Mouse (Mus musculus) neural tube, embryonic 15.5 days (tissue): ENCODE measurements at regions not wholly inside any gene's neighbourhood (a gene's known extent, or its start where the extent isn't known, plus 50 kb on each side); places are given as distances from the start of the nearest gene placed in this dataset.

Experiments used
- ATAC-seq: fragments of 200-750 bp; cut with Nextera tagmentation; 2 replicates; pipeline ENCODE4 v1.8.0; 2017; ENCODE audit warnings: mild to moderate bottlenecking, moderate TSS enrichment, moderate library complexity; ENCODE audit not compliant: low FRiP score
- H3K27ac ChIP-seq: fragments of 300-500 bp; sonication (generic); replicated peaks from 2 replicates; pipeline ENCODE4 v1.5.1; 2015; ENCODE audit warnings: mild to moderate bottlenecking, inconsistent platforms
- H3K27me3 ChIP-seq: fragments of 300-500 bp; sonication (generic); replicated peaks from 2 replicates; pipeline ENCODE4 v1.6.1; 2015; ENCODE audit warnings: inconsistent platforms
- H3K36me3 ChIP-seq: fragments of 300-500 bp; sonication (generic); 2 replicates; pipeline ENCODE4 v1.6.1; 2015; ENCODE audit warnings: inconsistent platforms
- H3K4me1 ChIP-seq: fragments of 300-500 bp; sonication (generic); 2 replicates; pipeline ENCODE4 v1.6.1; 2015; ENCODE audit warnings: inconsistent platforms
- H3K4me2 ChIP-seq: fragments of 300-500 bp; sonication (generic); 2 replicates; pipeline ENCODE4 v1.6.1; 2015; ENCODE audit warnings: inconsistent platforms, mild to moderate bottlenecking, moderate library complexity
- H3K4me3 ChIP-seq: fragments of 300-500 bp; sonication (generic); replicated peaks from 2 replicates; pipeline ENCODE4 v1.5.1; 2015; ENCODE audit warnings: mild to moderate bottlenecking, inconsistent platforms
- H3K9ac ChIP-seq: fragments of 300-500 bp; sonication (generic); replicated peaks from 2 replicates; pipeline ENCODE4 v1.6.1; 2015; ENCODE audit warnings: mild to moderate bottlenecking, inconsistent platforms
- H3K9me3 ChIP-seq: fragments of 300-500 bp; sonication (generic); replicated peaks from 2 replicates; pipeline ENCODE4 v1.6.1; 2016; ENCODE audit warnings: inconsistent platforms
- WGBS: fragments of 180-500 bp; shearing (Covaris S2); methylation state at CpG from one replicate; pipeline ENCODE4 v1.1.7; 2015; ENCODE audit warnings: mixed read lengths; 5-methylcytosine and 5-hydroxymethylcytosine counted together

DNA sequence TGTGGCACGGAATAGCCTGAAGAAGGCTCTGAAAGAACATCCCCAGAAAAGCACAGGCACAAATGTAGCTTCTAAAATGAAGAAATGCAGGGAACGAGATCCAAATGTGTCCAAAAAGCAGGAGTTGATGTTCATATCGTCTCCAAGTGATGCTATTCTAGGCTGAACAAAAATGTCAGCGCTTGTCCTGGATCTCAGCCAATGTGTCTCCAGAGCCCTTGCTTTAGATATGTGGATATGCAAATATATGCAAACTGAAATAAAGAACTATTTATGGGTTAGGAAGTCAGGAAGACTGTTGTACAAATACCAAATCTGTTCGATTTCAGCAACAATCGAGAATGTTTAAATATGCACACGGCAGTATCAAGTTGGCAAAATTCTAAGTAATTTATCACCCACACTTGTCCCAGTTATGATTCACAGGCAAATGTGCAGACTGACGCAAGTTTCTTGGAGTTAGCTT, 320.4 kb downstream of the Synb start:
- 57% methylated on average over 8 of the region's 8 CpGs for WGBS
- H3K4me1 ChIP-seq = 0 out of 2 replicates have a peak, but pooled peaks cover 4% of the 10 kb centered on the region
- no peak overlapping the region for H3K4me3 ChIP-seq
- no peak overlapping the region for H3K27ac ChIP-seq
- H3K9ac ChIP-seq = no peak overlapping the region
- no peak for ATAC-seq
- no peaks in the 10 kb centered on the region for H3K27me3 ChIP-seq
- no peaks in the 10 kb centered on the region for H3K9me3 ChIP-seq
- no peaks in the 10 kb centered on the region for H3K36me3 ChIP-seq
- no peak overlapping the region for H3K4me2 ChIP-seq

- no peak overlapping the region for H3K4me3 ChIP-seq
- no peaks in the 10 kb centered on the region for H3K27me3 ChIP-seq
- no peak overlapping the region for H3K27ac ChIP-seq
- ATAC-seq = no peak
- H3K9ac ChIP-seq = no peak overlapping the region
- H3K4me1 ChIP-seq = no peaks in the 10 kb centered on the region
- 6% methylated on average over 1 of the region's 1 CpGs for WGBS
- no peak overlapping the region for H3K4me2 ChIP-seq
- H3K36me3 ChIP-seq = no peaks in the 10 kb centered on the region
- H3K9me3 ChIP-seq = no peaks in the 10 kb centered on the region
These were observed 327.3 kb downstream of the Synb start for GRCm38 (mm10) chr14:68966758-68967157.

- H3K36me3 ChIP-seq = no peaks in the 10 kb centered on the region
- no peak overlapping the region for H3K4me3 ChIP-seq
- no peaks in the 10 kb centered on the region for H3K9me3 ChIP-seq
- WGBS = 56% methylated on average over 9 of the region's 9 CpGs
- no peak for ATAC-seq
- no peaks in the 10 kb centered on the region for H3K4me1 ChIP-seq
- H3K4me2 ChIP-seq = no peak overlapping the region
- H3K27ac ChIP-seq = no peak overlapping the region
- no peaks in the 10 kb centered on the region for H3K27me3 ChIP-seq
- no peak overlapping the region for H3K9ac ChIP-seq
These were observed 339.3 kb downstream of the Synb start for GRCm38 (mm10) chr14:68954577-68955460.

- H3K27ac ChIP-seq = no peak overlapping the region
- ATAC-seq = no peak
- no peak overlapping the region for H3K4me2 ChIP-seq
- 91% methylated on average over 3 of the region's 3 CpGs for WGBS
- H3K27me3 ChIP-seq = no peaks in the 10 kb centered on the region; the same call in 1 of the 2 replicates
- 0 out of 2 replicates have a peak, but pooled peaks cover 4% of the 10 kb centered on the region for H3K4me1 ChIP-seq
- H3K4me3 ChIP-seq = no peak overlapping the region
- no peaks in the 10 kb centered on the region for H3K9me3 ChIP-seq
- no peak overlapping the region for H3K9ac ChIP-seq
- no peaks in the 10 kb centered on the region for H3K36me3 ChIP-seq
These were observed 348.2 kb downstream of the Synb start for GRCm38 (mm10) chr14:68945906-68946305.

DNA sequence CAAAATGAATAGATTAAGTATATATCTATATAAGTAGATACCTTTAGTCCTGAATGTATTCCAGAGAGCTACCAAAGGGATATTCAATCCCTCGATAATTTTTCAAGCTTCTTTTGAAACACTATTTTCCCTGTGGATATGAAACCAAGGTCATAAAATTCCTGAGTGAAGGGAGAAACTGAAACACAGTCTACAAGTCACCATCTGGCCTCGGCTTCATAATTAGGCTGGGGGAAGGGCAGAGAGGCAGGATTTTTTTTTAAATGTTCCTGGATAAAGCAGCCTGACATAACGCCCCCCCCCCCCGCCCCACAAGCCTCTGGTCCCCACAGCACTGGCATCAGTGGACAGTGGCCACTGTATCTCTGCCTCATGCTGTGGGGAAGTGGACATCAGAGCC, 348.7 kb downstream of the Synb start:
- Histone ChIP-seq H3K27ac (no peak overlapping the region), H3K27me3 (no peaks in the 10 kb centered on the region; the same call in 1 of the 2 replicates), H3K9ac (no peak overlapping the region), H3K4me2 (no peak overlapping the region), H3K36me3 (no peaks in the 10 kb centered on the region), H3K4me1 (0 out of 2 replicates have a peak, but pooled peaks cover 4% of the 10 kb centered on the region), H3K9me3 (no peaks in the 10 kb centered on the region), H3K4me3 (no peak overlapping the region)
- 36% methylated on average over 4 of the region's 4 CpGs for WGBS
- ATAC-seq = no peak

DNA sequence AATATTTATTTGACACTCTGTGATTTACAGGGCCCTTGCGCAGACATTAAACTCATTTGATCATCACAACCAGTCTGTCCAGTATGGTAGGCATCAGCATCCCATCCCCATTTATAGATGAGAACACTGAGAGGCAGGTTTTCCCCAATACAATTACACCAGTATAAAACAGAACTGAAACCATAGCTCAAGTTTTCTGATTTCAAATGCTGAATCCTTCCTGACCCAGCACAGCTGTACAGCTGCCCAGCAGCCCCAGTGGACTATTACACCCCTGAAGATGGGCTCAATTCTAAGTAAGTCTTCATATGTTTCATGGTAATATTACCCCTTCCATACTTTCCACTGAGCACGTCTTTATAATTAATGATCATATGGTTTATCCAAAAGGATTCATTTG, 352.3 kb downstream of the Synb start:
- no peak overlapping the region for H3K27ac ChIP-seq
- no peak for ATAC-seq
- H3K36me3 ChIP-seq = no peaks in the 10 kb centered on the region
- H3K4me2 ChIP-seq = no peak overlapping the region
- H3K9ac ChIP-seq = no peak overlapping the region
- H3K4me3 ChIP-seq = no peak overlapping the region
- 0 out of 2 replicates have a peak, but pooled peaks cover 4% of the 10 kb centered on the region for H3K4me1 ChIP-seq
- 73% methylated on average over 2 of the region's 2 CpGs for WGBS
- H3K27me3 ChIP-seq = no peaks in the 10 kb centered on the region
- no peaks in the 10 kb centered on the region for H3K9me3 ChIP-seq

DNA sequence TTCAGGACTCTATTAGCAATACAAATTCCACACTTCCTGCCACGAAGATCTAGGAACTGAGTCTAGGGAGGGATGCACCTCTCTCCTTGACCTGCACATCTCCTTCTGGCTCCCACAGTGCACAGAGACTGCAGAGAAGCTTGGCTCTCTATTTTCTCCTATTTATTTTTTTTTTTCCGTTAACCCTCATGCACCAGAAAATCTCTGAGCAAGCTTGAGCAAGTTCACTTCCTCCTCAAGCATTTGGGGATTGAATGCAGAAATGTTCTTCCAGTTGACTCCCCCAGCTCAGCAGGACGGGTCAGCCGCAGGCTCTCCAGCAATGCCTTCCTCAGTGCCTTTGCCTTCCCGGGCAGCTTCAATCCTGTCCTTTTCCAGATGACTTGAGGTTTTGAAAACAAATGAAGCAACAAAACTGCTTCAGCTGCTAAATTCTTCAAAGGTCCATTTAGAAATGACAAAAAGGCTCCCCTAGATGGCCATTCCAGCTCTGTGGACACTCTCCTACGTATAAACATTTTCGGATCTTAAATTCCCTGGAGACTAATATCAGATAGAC, 352.9 kb downstream of the Synb start:
- no peak overlapping the region for H3K27ac ChIP-seq
- no peak for ATAC-seq
- no peak overlapping the region for H3K4me2 ChIP-seq
- no peak overlapping the region for H3K9ac ChIP-seq
- H3K9me3 ChIP-seq = no peaks in the 10 kb centered on the region
- H3K27me3 ChIP-seq = no peaks in the 10 kb centered on the region
- 0 out of 2 replicates have a peak, but pooled peaks cover 4% of the 10 kb centered on the region for H3K4me1 ChIP-seq
- H3K36me3 ChIP-seq = no peaks in the 10 kb centered on the region
- 34% methylated on average over 7 of the region's 7 CpGs for WGBS
- no peak overlapping the region for H3K4me3 ChIP-seq

- H3K36me3 ChIP-seq = no peaks in the 10 kb centered on the region
- WGBS = 56% methylated on average over 6 of the region's 6 CpGs
- H3K4me2 ChIP-seq = peak overlapping the region; percentile 48
- H3K4me3 ChIP-seq = no peak overlapping the region
- H3K9me3 ChIP-seq = no peaks in the 10 kb centered on the region
- H3K27ac ChIP-seq = peak overlapping the region; percentile 77
- no peaks in the 10 kb centered on the region for H3K27me3 ChIP-seq
- no peak overlapping the region for H3K9ac ChIP-seq
- ATAC-seq = peak; percentile 49; the same call in 1 of the 2 replicates
- H3K4me1 ChIP-seq = peaks cover 24% of the 10 kb centered on the region
These were observed 358.8 kb downstream of the Synb start for GRCm38 (mm10) chr14:68935303-68935662.

- Histone ChIP-seq H3K36me3 (no peaks in the 10 kb centered on the region), H3K9ac (no peak overlapping the region), H3K4me3 (no peak overlapping the region), H3K4me1 (peaks cover 24% of the 10 kb centered on the region), H3K27ac (peak overlapping the region; percentile 77), H3K4me2 (peak overlapping the region; percentile 48), H3K27me3 (no peaks in the 10 kb centered on the region), H3K9me3 (no peaks in the 10 kb centered on the region)
- peak; percentile 89 for ATAC-seq
- WGBS = 8% methylated on average over 12 of the region's 12 CpGs
These were observed 359.3 kb downstream of the Synb start for GRCm38 (mm10) chr14:68934611-68935302.

GRCm38 (mm10) chr14:68927814-68928213, 366.3 kb downstream of the Synb start:
- H3K9me3 ChIP-seq = no peaks in the 10 kb centered on the region
- no peak for ATAC-seq
- H3K36me3 ChIP-seq = no peaks in the 10 kb centered on the region
- no peak overlapping the region for H3K4me2 ChIP-seq
- H3K27ac ChIP-seq = no peak overlapping the region
- H3K27me3 ChIP-seq = no peaks in the 10 kb centered on the region
- 65% methylated on average over 4 of the region's 4 CpGs for WGBS
- H3K4me1 ChIP-seq = peaks cover 5% of the 10 kb centered on the region
- H3K4me3 ChIP-seq = no peak overlapping the region
- no peak overlapping the region for H3K9ac ChIP-seq

DNA sequence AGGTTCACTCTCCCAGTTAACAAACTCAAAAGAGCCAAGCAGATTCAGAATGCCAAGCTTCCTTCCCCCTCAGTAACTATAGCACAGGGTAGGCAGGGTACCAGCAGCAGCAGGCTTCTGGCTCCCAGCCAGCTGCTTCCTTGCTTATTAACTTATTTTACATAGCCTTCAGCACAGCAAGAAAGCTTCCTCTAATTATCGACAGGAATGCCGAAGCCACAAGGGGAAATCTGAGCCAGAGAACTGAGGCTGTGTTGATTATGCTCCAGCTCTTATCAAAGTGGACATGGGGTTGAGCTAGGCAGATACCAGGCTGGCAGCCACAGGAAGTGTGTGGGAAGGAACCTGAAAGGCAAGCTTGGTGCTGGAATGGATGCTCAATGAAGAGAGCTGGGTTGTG, 371.0 kb downstream of the Synb start:
- Histone ChIP-seq H3K9ac (no peak overlapping the region), H3K27ac (0 out of 2 replicates have a peak overlapping the region, but pooled peaks have one; percentile 60), H3K4me3 (no peak overlapping the region), H3K9me3 (no peaks in the 10 kb centered on the region), H3K27me3 (no peaks in the 10 kb centered on the region), H3K4me1 (peaks cover 14% of the 10 kb centered on the region), H3K4me2 (no peak overlapping the region), H3K36me3 (no peaks in the 10 kb centered on the region)
- peak; percentile 80 for ATAC-seq
- 6% methylated on average over 2 of the region's 2 CpGs for WGBS
